Mouse (Mus musculus) hindbrain, embryonic 15.5 days (tissue): Measurements from ENCODE around the gene Zbtb46. TPM values are rescaled to one million over a fixed set of nuclear protein-coding genes. Genes with fewer than 3 reads are reported as not detected.
"Not testable (repeated sequence)": the region's sequence is repeated elsewhere in the genome, so short reads cannot be mapped to it uniquely, and the experiment has no call there.

Experiments
- ATAC-seq: fragments of 200-750 bp; cut with Nextera tagmentation; 2 replicates; pipeline ENCODE4 v1.8.0; 2017; ENCODE audit warnings: low read depth, moderate number of reproducible peaks, moderate TSS enrichment; ENCODE audit not compliant: low FRiP score
- H3K27ac ChIP-seq: fragments of 300-500 bp; sonication (generic); replicated peaks from 2 replicates; pipeline ENCODE4 v1.5.1; 2015; ENCODE audit warnings: mild to moderate bottlenecking, inconsistent platforms
- H3K27me3 ChIP-seq: fragments of 300-500 bp; sonication (generic); 2 replicates; pipeline ENCODE4 v1.6.1; 2015; ENCODE audit warnings: control low read depth, inconsistent platforms
- H3K36me3 ChIP-seq: fragments of 300-500 bp; sonication (generic); 2 replicates; pipeline ENCODE4 v1.6.1; 2015; ENCODE audit warnings: control low read depth, inconsistent platforms
- H3K4me1 ChIP-seq: fragments of 300-500 bp; sonication (generic); replicated peaks from 2 replicates; pipeline ENCODE4 v1.6.1; 2015; ENCODE audit warnings: control low read depth, inconsistent platforms
- H3K4me2 ChIP-seq: fragments of 300-500 bp; sonication (generic); 2 replicates; pipeline ENCODE4 v1.6.1; 2015; ENCODE audit warnings: moderate library complexity, mild to moderate bottlenecking, inconsistent platforms
- H3K4me3 ChIP-seq: fragments of 300-500 bp; sonication (generic); 2 replicates; pipeline ENCODE4 v1.5.1; 2015; ENCODE audit warnings: mild to moderate bottlenecking, inconsistent platforms
- H3K9ac ChIP-seq: fragments of 300-500 bp; sonication (generic); 2 replicates; pipeline ENCODE4 v1.6.1; 2015; ENCODE audit warnings: inconsistent platforms
- H3K9me3 ChIP-seq: fragments of 300-500 bp; sonication (generic); 2 replicates; pipeline ENCODE4 v1.6.1; 2016; ENCODE audit warnings: control low read depth, inconsistent platforms
- WGBS: fragments of 180-500 bp; shearing (Covaris S2); methylation state at CpG from one replicate; pipeline ENCODE4 v1.1.7; 2015; 5-methylcytosine and 5-hydroxymethylcytosine counted together
- polyA plus RNA-seq: library from polyadenylated mRNA; unstranded; fragments of >200 nt; fragmentation: Nextera tagmentation; extraction: Ambion mirVana; gene quantifications from 2 replicates; pipeline ENCODE4 v1.2.1, GENCODE M21; 2015

Zbtb46 gene
- polyA plus RNA-seq = 21.4 and 21.6 TPM in 2 replicates

GRCm38 (mm10) chr2:181459153-181459672, at the start of gene Zbtb46:
Zbtb46 (minus strand) TSS chr2:181459426.
- under 1% methylated on average over 58 of the region's 83 CpGs for WGBS
- ATAC-seq = peak; percentile 91
- H3K36me3 ChIP-seq = no peaks in the 10 kb centered on the region
- peak within 1 kb of the TSS; percentile 81 for H3K4me3 ChIP-seq
- H3K4me1 ChIP-seq = peaks cover 41% of the 10 kb centered on the region
- no peaks in the 10 kb centered on the region; the same call in 1 of the 2 replicates for H3K27me3 ChIP-seq
- no peaks in the 10 kb centered on the region for H3K9me3 ChIP-seq
- H3K9ac ChIP-seq = peak within 1 kb of the TSS; percentile 84
- peak within 1 kb of the TSS; percentile 72 for H3K27ac ChIP-seq
- peak within 1 kb of the TSS; percentile 98 for H3K4me2 ChIP-seq

GRCm38 (mm10) chr2:181498644-181499043, 39.4 kb upstream of the Zbtb46 start:
- 78% methylated on average over 4 of the region's 4 CpGs for WGBS
- Histone ChIP-seq H3K36me3 (peaks cover 37% of the 10 kb centered on the region), H3K27me3 (no peaks in the 10 kb centered on the region), H3K27ac (no peak overlapping the region), H3K4me3 (no peak overlapping the region), H3K4me1 (peaks cover 18% of the 10 kb centered on the region), H3K9me3 (no peaks in the 10 kb centered on the region), H3K9ac (no peak overlapping the region), H3K4me2 (no peak overlapping the region)
- ATAC-seq = no peak

- ATAC-seq = no peak; the same call in 1 of the 2 replicates
- peak overlapping the region; percentile 96 for H3K9ac ChIP-seq
- H3K4me1 ChIP-seq = peaks cover 18% of the 10 kb centered on the region
- peak overlapping the region; percentile 95 for H3K4me3 ChIP-seq
- peak overlapping the region; percentile 91 for H3K27ac ChIP-seq
- peaks cover 28% of the 10 kb centered on the region for H3K36me3 ChIP-seq
- H3K9me3 ChIP-seq = no peaks in the 10 kb centered on the region
- WGBS = 0% methylated on average over 12 of the region's 12 CpGs
- no peaks in the 10 kb centered on the region for H3K27me3 ChIP-seq
- H3K4me2 ChIP-seq = peak overlapping the region; percentile 99
Observed at GRCm38 (mm10) chr2:181497548-181497875, 38.3 kb upstream of the Zbtb46 start.

- peaks cover 23% of the 10 kb centered on the region for H3K36me3 ChIP-seq
- peak within 1 kb of the TSS; percentile 96 for H3K9ac ChIP-seq
- peak within 1 kb of the TSS; percentile 95 for H3K4me3 ChIP-seq
- WGBS = under 1% methylated on average over 46 of the region's 46 CpGs
- peak within 1 kb of the TSS; percentile 91 for H3K27ac ChIP-seq
- H3K9me3 ChIP-seq = no peaks in the 10 kb centered on the region
- peak within 1 kb of the TSS; percentile 99 for H3K4me2 ChIP-seq
- H3K4me1 ChIP-seq = peaks cover 18% of the 10 kb centered on the region
- ATAC-seq = peak; percentile 97
- H3K27me3 ChIP-seq = no peaks in the 10 kb centered on the region
Observed at GRCm38 (mm10) chr2:181496831-181497547, 37.8 kb upstream of the Zbtb46 start, which contains the start of gene Tpd52l2. Tpd52l2 (plus strand) TSS chr2:181497142.

- 13% methylated on average over 8 of the region's 8 CpGs for WGBS
- H3K27me3 ChIP-seq = no peaks in the 10 kb centered on the region
- peaks cover 16% of the 10 kb centered on the region for H3K36me3 ChIP-seq
- H3K27ac ChIP-seq = peak overlapping the region; percentile 91
- peak; percentile 67 for ATAC-seq
- H3K4me2 ChIP-seq = peak overlapping the region; percentile 99
- peak overlapping the region; percentile 42 for H3K9ac ChIP-seq
- no peaks in the 10 kb centered on the region for H3K9me3 ChIP-seq
- H3K4me3 ChIP-seq = peak overlapping the region; percentile 95
- H3K4me1 ChIP-seq = peaks cover 18% of the 10 kb centered on the region
Observed at GRCm38 (mm10) chr2:181496281-181496680, 37.1 kb upstream of the Zbtb46 start.

- H3K27ac ChIP-seq, H3K9ac ChIP-seq, H3K9me3 ChIP-seq, H3K4me3 ChIP-seq, H3K27me3 ChIP-seq, ATAC-seq: not testable (repeated sequence)
- Histone ChIP-seq H3K4me2 (peak overlapping the region; percentile 99; the same call in 1 of the 2 replicates), H3K4me1 (peaks cover 18% of the 10 kb centered on the region), H3K36me3 (peaks cover 11% of the 10 kb centered on the region)
- WGBS = 59% methylated on average over 8 of the region's 8 CpGs
Observed at GRCm38 (mm10) chr2:181495845-181496244, 36.6 kb upstream of the Zbtb46 start.

- no peak overlapping the region for H3K4me2 ChIP-seq
- no peaks in the 10 kb centered on the region for H3K27me3 ChIP-seq
- H3K9me3 ChIP-seq = no peaks in the 10 kb centered on the region
- ATAC-seq = no peak
- no peaks in the 10 kb centered on the region for H3K36me3 ChIP-seq
- peaks cover 18% of the 10 kb centered on the region for H3K4me1 ChIP-seq
- H3K27ac ChIP-seq = no peak overlapping the region
- 60% methylated on average over 26 of the region's 26 CpGs for WGBS
- no peak overlapping the region for H3K9ac ChIP-seq
- no peak overlapping the region for H3K4me3 ChIP-seq
Observed at GRCm38 (mm10) chr2:181494266-181494945, 35.2 kb upstream of the Zbtb46 start.

- no peak within 1 kb of the TSS for H3K9ac ChIP-seq
- no peak within 1 kb of the TSS for H3K4me2 ChIP-seq
- no peaks in the 10 kb centered on the region for H3K9me3 ChIP-seq
- H3K4me3 ChIP-seq = no peak within 1 kb of the TSS
- H3K36me3 ChIP-seq = no peaks in the 10 kb centered on the region
- no peak for ATAC-seq
- WGBS = 81% methylated on average over 31 of the region's 31 CpGs
- H3K27ac ChIP-seq = no peak within 1 kb of the TSS
- no peaks in the 10 kb centered on the region for H3K27me3 ChIP-seq
- peaks cover 14% of the 10 kb centered on the region for H3K4me1 ChIP-seq
Observed at GRCm38 (mm10) chr2:181493156-181493927, 34.1 kb upstream of the Zbtb46 start, which contains the start of gene Abhd16b. Abhd16b (plus strand) TSS chr2:181493206.

- no peak overlapping the region for H3K4me2 ChIP-seq
- H3K27ac ChIP-seq = no peak overlapping the region
- no peaks in the 10 kb centered on the region for H3K9me3 ChIP-seq
- H3K9ac ChIP-seq = no peak overlapping the region
- ATAC-seq = no peak
- no peaks in the 10 kb centered on the region for H3K36me3 ChIP-seq
- no peaks in the 10 kb centered on the region; the same call in 1 of the 2 replicates for H3K27me3 ChIP-seq
- H3K4me1 ChIP-seq = peaks cover 5% of the 10 kb centered on the region
- no peak overlapping the region for H3K4me3 ChIP-seq
- 55% methylated on average over 3 of the region's 3 CpGs for WGBS
Observed at GRCm38 (mm10) chr2:181492206-181492605, 33.0 kb upstream of the Zbtb46 start.

- WGBS = 27% methylated on average over 7 of the region's 7 CpGs
- Histone ChIP-seq H3K9ac (no peak overlapping the region), H3K4me3 (no peak overlapping the region), H3K27me3 (no peaks in the 10 kb centered on the region; the same call in 1 of the 2 replicates), H3K9me3 (no peaks in the 10 kb centered on the region), H3K4me1 (peaks cover 5% of the 10 kb centered on the region), H3K27ac (no peak overlapping the region), H3K36me3 (no peaks in the 10 kb centered on the region), H3K4me2 (no peak overlapping the region)
- no peak for ATAC-seq
Observed at GRCm38 (mm10) chr2:181491432-181492205, 32.4 kb upstream of the Zbtb46 start.
